Mouse (Mus musculus): ENCODE data around the gene Ctdsp2. TPM values are rescaled to one million over a fixed set of nuclear protein-coding genes. Genes with fewer than 3 reads are reported as not detected.

The Ctdsp2 gene
- polyA plus RNA-seq, 1 experiment from 2014 or later = 34.5 TPM

DNA sequence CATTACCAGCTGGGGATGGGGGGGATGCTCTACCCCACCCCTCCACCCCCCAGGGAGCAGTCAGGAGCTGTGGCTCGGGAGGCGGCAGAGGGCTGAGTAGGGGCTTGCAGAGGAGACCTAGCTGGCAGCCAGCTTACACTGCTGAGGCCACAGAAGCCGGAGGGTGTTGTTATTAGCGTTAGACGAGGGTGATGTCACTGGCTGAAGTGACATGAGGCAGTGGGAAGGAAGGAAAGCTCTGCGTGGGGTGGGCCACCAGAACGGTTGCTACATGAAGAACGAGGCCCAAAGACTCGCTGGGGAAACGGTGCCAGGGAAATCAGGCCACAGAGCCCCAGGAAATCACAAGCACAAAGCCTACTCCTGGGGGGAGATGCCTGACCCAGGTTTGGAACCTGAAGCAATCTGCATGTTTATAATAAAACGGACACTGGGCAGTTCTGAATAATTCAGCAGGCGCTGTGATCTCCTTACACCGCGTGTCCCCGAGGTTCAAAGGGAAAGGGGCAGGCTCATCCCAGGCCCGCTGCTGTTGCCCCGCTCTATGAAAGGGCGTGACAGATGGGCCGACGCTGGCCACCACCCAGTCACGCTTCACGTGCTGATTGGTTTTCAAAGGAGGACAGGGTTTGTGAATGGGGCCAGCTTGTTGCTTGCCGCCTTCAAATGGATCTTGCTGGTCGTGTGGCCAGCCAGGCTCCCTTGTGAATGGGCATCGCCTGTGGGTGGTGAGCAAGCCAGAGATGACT, 21.0 kb upstream of the Ctdsp2 start:
- no peak overlapping the region for H3K4me3 ChIP-seq (ENCODE audit: low read depth, low read length)
- H3K4me2 ChIP-seq (ENCODE audit: low read length) = peak overlapping the region; percentile 20
- no peaks in the 10 kb centered on the region for H3K36me3 ChIP-seq (ENCODE audit: control insufficient read depth, insufficient read depth, low read length)
- peak; percentile 89 for DNase-seq (ENCODE audit: low spot score)
- peak overlapping the region; percentile 44 for H3K9ac ChIP-seq (ENCODE audit: low read length)
- H3K9me3 ChIP-seq (replicated peaks; ENCODE audit: control insufficient read depth, low read length) = no peaks in the 10 kb centered on the region
- under 1% methylated on average over 25 of the region's 25 CpGs for WGBS
- ATAC-seq = peak; percentile 89
- H3K27me3 ChIP-seq (replicated peaks; ENCODE audit: control insufficient read depth, insufficient read depth, low read length) = no peaks in the 10 kb centered on the region
- peaks cover 13% of the 10 kb centered on the region; the same call in 1 of the 2 replicates for H3K4me1 ChIP-seq (ENCODE audit: control insufficient read depth, insufficient read depth, low read length)
- H3K27ac ChIP-seq (ENCODE audit: low read depth, low read length) = peak overlapping the region; percentile 86

GRCm38 (mm10) chr10:126960496-126960895, 18.0 kb upstream of the Ctdsp2 start:
- H3K9me3 ChIP-seq (replicated peaks; ENCODE audit: control insufficient read depth, low read length) = no peaks in the 10 kb centered on the region
- H3K27me3 ChIP-seq (replicated peaks; ENCODE audit: control insufficient read depth, insufficient read depth, low read length) = no peaks in the 10 kb centered on the region
- 84% methylated on average over 8 of the region's 8 CpGs for WGBS
- no peak overlapping the region for H3K9ac ChIP-seq (ENCODE audit: low read length)
- no peak overlapping the region; the same call in 1 of the 2 replicates for H3K27ac ChIP-seq (ENCODE audit: low read depth, low read length)
- ATAC-seq (no peak), DNase-seq (ENCODE audit: low spot score) (no peak)
- no peak overlapping the region for H3K4me2 ChIP-seq (ENCODE audit: low read length)
- no peak overlapping the region for H3K4me3 ChIP-seq (ENCODE audit: low read depth, low read length)
- no peaks in the 10 kb centered on the region for H3K36me3 ChIP-seq (ENCODE audit: control insufficient read depth, insufficient read depth, low read length)
- H3K4me1 ChIP-seq (ENCODE audit: control insufficient read depth, insufficient read depth, low read length) = peaks cover 13% of the 10 kb centered on the region; the same call in 1 of the 2 replicates

GRCm38 (mm10) chr10:126961757-126962156, 16.8 kb upstream of the Ctdsp2 start:
- H3K27ac ChIP-seq (ENCODE audit: low read depth, low read length) = peak overlapping the region; percentile 82
- no peaks in the 10 kb centered on the region for H3K36me3 ChIP-seq (ENCODE audit: control insufficient read depth, insufficient read depth, low read length)
- no peaks in the 10 kb centered on the region for H3K27me3 ChIP-seq (replicated peaks; ENCODE audit: control insufficient read depth, insufficient read depth, low read length)
- ATAC-seq (peak; percentile 11; the same call in 1 of the 2 replicates), DNase-seq (ENCODE audit: low spot score) (peak; percentile 84)
- H3K4me1 ChIP-seq (ENCODE audit: control insufficient read depth, insufficient read depth, low read length) = peaks cover 10% of the 10 kb centered on the region; the same call in 1 of the 2 replicates
- H3K4me2 ChIP-seq (ENCODE audit: low read length) = peak overlapping the region; percentile 21; the same call in 1 of the 2 replicates
- H3K9me3 ChIP-seq (replicated peaks; ENCODE audit: control insufficient read depth, low read length) = no peaks in the 10 kb centered on the region
- H3K9ac ChIP-seq (ENCODE audit: low read length) = no peak overlapping the region
- H3K4me3 ChIP-seq (ENCODE audit: low read depth, low read length) = no peak overlapping the region
- 61% methylated on average over 10 of the region's 10 CpGs for WGBS

GRCm38 (mm10) chr10:126962271-126962965, 16.1 kb upstream of the Ctdsp2 start:
- H3K27me3 ChIP-seq (replicated peaks; ENCODE audit: control insufficient read depth, insufficient read depth, low read length) = no peaks in the 10 kb centered on the region
- H3K4me1 ChIP-seq (ENCODE audit: control insufficient read depth, insufficient read depth, low read length) = peaks cover 4% of the 10 kb centered on the region; the same call in 1 of the 2 replicates
- DNase-seq (ENCODE audit: low spot score) = peak; percentile 68
- peak overlapping the region; percentile 21; the same call in 1 of the 2 replicates for H3K4me2 ChIP-seq (ENCODE audit: low read length)
- no peak overlapping the region for H3K9ac ChIP-seq (ENCODE audit: low read length)
- no peak overlapping the region for H3K4me3 ChIP-seq (ENCODE audit: low read depth, low read length)
- no peaks in the 10 kb centered on the region for H3K9me3 ChIP-seq (replicated peaks; ENCODE audit: control insufficient read depth, low read length)
- no peaks in the 10 kb centered on the region for H3K36me3 ChIP-seq (ENCODE audit: control insufficient read depth, insufficient read depth, low read length)
- peak overlapping the region; percentile 82 for H3K27ac ChIP-seq (ENCODE audit: low read depth, low read length)
- peak; percentile 27 for ATAC-seq
- WGBS = 23% methylated on average over 15 of the region's 15 CpGs

DNA sequence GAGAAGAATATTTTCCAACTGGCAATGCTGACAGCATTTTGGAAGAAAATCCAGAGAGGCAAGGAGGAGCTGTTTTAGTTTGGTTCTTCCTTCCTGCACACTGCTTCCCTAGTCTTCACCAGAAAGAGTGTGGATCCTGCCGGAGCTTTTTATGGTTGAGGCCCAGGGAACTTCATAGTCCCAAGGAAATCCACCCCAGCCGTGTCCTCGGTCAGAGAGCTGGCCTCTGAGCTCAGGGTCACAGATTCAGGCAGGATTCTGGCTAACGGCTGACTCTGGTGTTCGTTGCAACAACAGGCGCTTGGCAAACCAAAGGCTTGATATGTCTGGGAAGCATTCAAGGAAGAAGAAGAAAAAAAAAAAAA, 15.6 kb upstream of the Ctdsp2 start:
- Histone ChIP-seq H3K4me1 (ENCODE audit: control insufficient read depth, insufficient read depth, low read length) (peaks cover 3% of the 10 kb centered on the region; the same call in 1 of the 2 replicates), H3K4me2 (ENCODE audit: low read length) (no peak overlapping the region), H3K27me3 (replicated peaks; ENCODE audit: control insufficient read depth, insufficient read depth, low read length) (no peaks in the 10 kb centered on the region), H3K9ac (ENCODE audit: low read length) (no peak overlapping the region), H3K4me3 (ENCODE audit: low read depth, low read length) (no peak overlapping the region), H3K27ac (ENCODE audit: low read depth, low read length) (peak overlapping the region; percentile 82), H3K36me3 (ENCODE audit: control insufficient read depth, insufficient read depth, low read length) (no peaks in the 10 kb centered on the region), H3K9me3 (replicated peaks; ENCODE audit: control insufficient read depth, low read length) (no peaks in the 10 kb centered on the region)
- ATAC-seq (no peak), DNase-seq (ENCODE audit: low spot score) (no peak)
- 51% methylated on average over 6 of the region's 6 CpGs for WGBS

- no peaks in the 10 kb centered on the region for H3K27me3 ChIP-seq (replicated peaks; ENCODE audit: control insufficient read depth, insufficient read depth, low read length)
- H3K4me2 ChIP-seq (ENCODE audit: low read length) = no peak overlapping the region
- H3K9ac ChIP-seq (ENCODE audit: low read length) = no peak overlapping the region
- no peak overlapping the region for H3K4me3 ChIP-seq (ENCODE audit: low read depth, low read length)
- H3K27ac ChIP-seq (ENCODE audit: low read depth, low read length) = peak overlapping the region; percentile 82
- DNase-seq (ENCODE audit: low spot score) (no peak), ATAC-seq (no peak)
- H3K36me3 ChIP-seq (ENCODE audit: control insufficient read depth, insufficient read depth, low read length) = no peaks in the 10 kb centered on the region
- H3K4me1 ChIP-seq (ENCODE audit: control insufficient read depth, insufficient read depth, low read length) = peaks cover 3% of the 10 kb centered on the region; the same call in 1 of the 2 replicates
- no peaks in the 10 kb centered on the region for H3K9me3 ChIP-seq (replicated peaks; ENCODE audit: control insufficient read depth, low read length)
- WGBS = 85% methylated on average over 8 of the region's 8 CpGs
These were observed 14.7 kb upstream of the Ctdsp2 start for GRCm38 (mm10) chr10:126963821-126964220.

DNA sequence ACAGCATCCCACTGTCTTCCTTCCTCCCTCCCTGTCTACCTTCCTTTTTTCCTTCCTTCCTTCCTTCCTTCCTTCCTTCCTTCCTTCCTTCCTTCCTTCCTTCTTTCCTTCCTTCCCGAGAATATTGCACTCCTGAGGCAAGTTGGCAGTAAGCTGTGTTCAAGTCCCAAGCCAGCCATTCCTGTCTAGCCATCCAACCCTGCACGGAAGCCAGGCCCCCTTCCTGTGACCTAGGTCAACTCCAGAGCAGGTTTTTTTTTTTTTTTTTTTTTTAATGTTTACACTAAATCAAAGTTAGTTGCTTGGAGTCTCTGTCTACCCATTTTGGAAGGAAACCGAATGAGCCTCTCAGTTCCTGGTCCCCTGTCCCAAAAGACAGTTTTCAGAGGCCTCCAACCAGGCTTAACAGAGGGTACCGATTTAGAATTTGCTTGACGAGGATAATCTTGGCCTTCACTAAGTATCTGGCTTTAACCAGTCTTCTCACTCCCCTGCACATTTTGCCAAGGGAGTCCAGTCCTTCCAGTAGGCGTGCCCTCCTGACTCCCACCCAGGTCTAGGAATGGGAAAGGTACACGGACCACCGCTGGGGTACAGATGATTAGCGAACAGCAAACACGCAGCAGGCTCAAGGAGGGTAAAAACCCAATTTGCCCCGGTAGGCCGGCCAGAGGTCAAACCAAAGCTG, 7.0 kb upstream of the Ctdsp2 start:
- Histone ChIP-seq H3K27ac (ENCODE audit: low read depth, low read length) (no peak overlapping the region), H3K9me3 (replicated peaks; ENCODE audit: control insufficient read depth, low read length) (no peaks in the 10 kb centered on the region), H3K9ac (ENCODE audit: low read length) (no peak overlapping the region), H3K4me3 (ENCODE audit: low read depth, low read length) (no peak overlapping the region), H3K27me3 (replicated peaks; ENCODE audit: control insufficient read depth, insufficient read depth, low read length) (no peaks in the 10 kb centered on the region), H3K4me1 (ENCODE audit: control insufficient read depth, insufficient read depth, low read length) (peaks cover 6% of the 10 kb centered on the region; the same call in 1 of the 2 replicates), H3K4me2 (ENCODE audit: low read length) (peak overlapping the region; percentile 16; the same call in 1 of the 2 replicates), H3K36me3 (ENCODE audit: control insufficient read depth, insufficient read depth, low read length) (no peaks in the 10 kb centered on the region)
- DNase-seq (ENCODE audit: low spot score) (no peak), ATAC-seq (0 out of 2 replicates have a peak, but pooled peaks have one; percentile 18)
- WGBS = 13% methylated on average over 12 of the region's 12 CpGs

- no peaks in the 10 kb centered on the region for H3K27me3 ChIP-seq (replicated peaks; ENCODE audit: control insufficient read depth, insufficient read depth, low read length)
- 9% methylated on average over 13 of the region's 13 CpGs for WGBS
- DNase-seq (ENCODE audit: low spot score) = peak; percentile 69
- H3K4me1 ChIP-seq (ENCODE audit: control insufficient read depth, insufficient read depth, low read length) = peaks cover 6% of the 10 kb centered on the region; the same call in 1 of the 2 replicates
- peak; percentile 71 for ATAC-seq
- no peaks in the 10 kb centered on the region for H3K9me3 ChIP-seq (replicated peaks; ENCODE audit: control insufficient read depth, low read length)
- H3K36me3 ChIP-seq (ENCODE audit: control insufficient read depth, insufficient read depth, low read length) = no peaks in the 10 kb centered on the region
- peak overlapping the region; percentile 16; the same call in 1 of the 2 replicates for H3K4me2 ChIP-seq (ENCODE audit: low read length)
- H3K9ac ChIP-seq (ENCODE audit: low read length) = 0 out of 2 replicates have a peak overlapping the region, but pooled peaks have one; percentile 33
- no peak overlapping the region for H3K27ac ChIP-seq (ENCODE audit: low read depth, low read length)
- no peak overlapping the region for H3K4me3 ChIP-seq (ENCODE audit: low read depth, low read length)
These were observed 6.3 kb upstream of the Ctdsp2 start for GRCm38 (mm10) chr10:126972051-126972725.
